Mouse (Mus musculus) urinary bladder, adult 2 months (tissue): ENCODE measurements around the gene Tmcc3. TPM values are rescaled to one million over a fixed set of nuclear protein-coding genes. Genes with fewer than 3 reads are reported as not detected.

Source experiments
- DNase-seq: peaks from one replicate; pipeline ENCODE4 v3.0.0; 2022; ENCODE audit warnings: low spot score
- polyA plus RNA-seq: library from polyadenylated mRNA; depleted of rRNA; stranded (reverse); fragments of >200 nt; gene quantifications from 2 replicates; pipeline ENCODE4 v1.2.3, GENCODE M21; 2012

Tmcc3 gene
- polyA plus RNA-seq, 1 experiment = 18.3 TPM

DNA sequence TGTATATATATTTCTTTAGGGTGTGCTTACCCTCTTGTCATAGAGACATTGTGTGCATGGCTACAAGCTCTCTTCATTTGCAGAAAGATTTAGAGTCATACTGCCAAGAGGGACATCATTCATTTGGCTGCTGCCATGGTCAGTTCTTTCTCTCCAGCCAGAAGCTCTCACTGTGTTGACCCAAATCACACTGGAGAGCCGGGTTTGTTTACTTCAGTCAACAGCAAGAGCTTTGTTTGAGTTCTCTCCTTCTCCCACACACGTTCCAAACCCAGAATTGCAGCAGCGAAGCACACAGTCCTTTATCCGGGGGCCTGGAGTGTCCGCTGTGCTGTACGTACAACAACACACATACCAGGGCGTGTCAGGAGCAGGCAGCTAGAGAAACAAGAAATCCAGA lies 154.6 kb downstream of the Tmcc3 start:
- DNase-seq = no peak

DNA sequence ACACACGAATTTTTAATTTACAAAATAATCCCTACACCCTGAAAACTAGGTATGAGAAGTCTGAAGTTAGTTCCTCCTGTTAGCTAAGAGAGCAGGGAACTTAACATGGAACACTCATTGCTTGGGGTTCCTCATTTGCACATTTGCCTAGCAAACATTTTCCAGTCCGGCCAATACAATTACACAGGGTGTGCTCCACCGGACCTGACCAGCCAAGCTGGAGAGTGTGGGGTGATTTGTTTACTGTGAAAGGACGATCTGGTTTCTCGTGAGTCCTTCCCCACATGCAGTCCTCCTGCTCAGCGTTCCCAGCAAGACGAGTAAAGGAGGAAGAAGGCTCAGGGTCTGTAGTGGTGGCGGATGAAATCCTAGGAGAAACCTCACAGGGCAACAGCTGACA lies 159.7 kb downstream of the Tmcc3 start:
- no peak for DNase-seq

DNA sequence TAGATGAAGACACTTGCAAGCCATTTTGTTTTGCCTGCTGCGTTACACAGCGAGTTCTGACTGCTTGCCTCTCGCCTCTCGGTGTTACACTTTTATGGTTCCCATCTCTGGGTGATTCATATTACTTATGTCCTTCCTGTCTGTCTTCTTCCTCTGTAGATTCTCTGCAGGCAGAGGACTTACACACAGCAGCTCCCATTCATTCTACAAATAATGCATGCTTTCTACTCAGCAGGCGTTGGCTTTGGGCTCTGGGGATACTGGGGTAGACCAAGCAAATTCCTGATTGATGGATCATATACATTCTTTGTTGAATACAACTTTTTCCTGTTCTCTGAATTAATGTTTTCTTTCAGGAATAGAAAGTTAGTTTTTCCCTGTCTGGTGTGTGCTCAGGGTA lies 161.8 kb downstream of the Tmcc3 start:
- DNase-seq = no peak

DNA sequence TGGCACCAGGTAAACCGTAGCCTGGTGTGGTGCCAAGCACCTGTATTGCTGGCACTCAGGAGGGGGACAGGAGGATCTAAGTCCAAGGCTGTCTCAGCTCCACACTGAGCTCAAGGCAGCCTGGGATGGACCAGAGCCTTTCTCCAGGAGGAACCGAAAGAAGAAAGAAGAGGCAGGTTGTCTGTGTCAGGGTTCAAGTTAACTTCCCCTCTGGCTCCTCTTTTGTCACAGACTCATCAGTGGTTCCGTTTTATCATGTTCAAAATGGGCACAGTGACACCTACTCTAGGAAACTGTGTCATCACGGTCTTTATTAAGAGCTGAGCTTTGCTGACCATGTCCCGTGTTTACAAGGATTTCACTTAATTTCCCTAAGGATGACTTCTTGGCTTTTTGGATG lies 162.4 kb downstream of the Tmcc3 start:
- DNase-seq = no peak

DNA sequence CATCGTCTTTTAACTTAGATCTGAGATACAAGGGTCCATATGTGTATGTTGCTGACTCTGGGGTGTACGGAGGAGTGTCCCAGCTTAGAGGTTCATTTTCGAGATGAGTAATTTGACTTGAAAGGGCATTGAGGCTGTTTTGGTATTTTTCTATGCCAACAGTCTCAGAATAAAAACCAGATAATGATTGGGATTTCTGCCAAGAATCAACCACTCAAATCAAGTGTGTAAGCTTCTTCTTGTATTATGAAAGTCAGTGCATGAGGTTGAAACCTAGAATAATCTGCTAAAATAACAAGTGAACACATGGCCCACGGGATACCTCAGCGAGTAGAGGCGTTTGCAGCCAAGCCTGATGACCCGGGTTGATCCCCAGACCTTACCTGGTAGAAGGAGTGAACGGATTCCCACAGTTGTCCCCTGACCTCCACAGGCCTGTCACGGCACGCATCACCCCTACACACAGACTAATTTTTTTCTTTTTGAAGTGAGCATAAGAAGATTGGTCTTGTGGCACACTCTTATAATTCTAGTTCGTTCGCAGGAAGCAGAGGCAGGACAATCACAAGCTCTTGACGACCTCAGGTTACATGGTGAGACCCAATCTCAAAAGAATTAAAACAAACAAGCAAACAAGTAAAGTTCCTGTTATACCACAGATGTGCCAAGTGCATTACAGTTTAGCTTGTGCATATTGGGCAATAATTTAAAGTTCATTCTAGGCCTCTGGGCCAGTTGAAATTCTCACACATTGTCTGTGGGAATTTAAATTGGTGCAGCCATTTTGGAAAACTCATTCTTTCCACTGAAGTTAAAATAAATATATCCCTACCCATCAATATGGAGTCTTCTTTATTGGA lies 165.8 kb downstream of the Tmcc3 start:
- no peak for DNase-seq

DNA sequence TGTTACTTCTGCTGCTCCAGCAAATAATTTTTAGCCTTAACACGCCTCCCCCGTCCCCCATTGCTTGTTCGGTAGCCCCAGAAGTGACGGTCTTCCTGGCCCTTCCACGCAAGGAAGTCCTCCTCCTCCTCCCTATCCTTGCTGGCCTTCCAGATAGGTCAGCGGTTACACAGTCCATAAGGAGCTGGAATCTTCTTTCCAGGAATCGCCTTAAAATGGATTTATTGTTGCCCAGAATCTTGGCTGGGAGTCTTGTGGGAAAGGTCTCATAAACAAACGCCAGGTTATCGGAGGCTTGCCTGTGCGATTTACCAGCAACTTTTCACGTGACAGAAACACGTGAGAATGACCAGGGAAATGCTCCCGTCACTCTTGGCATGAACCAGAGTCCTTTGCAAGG lies 167.9 kb downstream of the Tmcc3 start:
- no peak for DNase-seq

DNA sequence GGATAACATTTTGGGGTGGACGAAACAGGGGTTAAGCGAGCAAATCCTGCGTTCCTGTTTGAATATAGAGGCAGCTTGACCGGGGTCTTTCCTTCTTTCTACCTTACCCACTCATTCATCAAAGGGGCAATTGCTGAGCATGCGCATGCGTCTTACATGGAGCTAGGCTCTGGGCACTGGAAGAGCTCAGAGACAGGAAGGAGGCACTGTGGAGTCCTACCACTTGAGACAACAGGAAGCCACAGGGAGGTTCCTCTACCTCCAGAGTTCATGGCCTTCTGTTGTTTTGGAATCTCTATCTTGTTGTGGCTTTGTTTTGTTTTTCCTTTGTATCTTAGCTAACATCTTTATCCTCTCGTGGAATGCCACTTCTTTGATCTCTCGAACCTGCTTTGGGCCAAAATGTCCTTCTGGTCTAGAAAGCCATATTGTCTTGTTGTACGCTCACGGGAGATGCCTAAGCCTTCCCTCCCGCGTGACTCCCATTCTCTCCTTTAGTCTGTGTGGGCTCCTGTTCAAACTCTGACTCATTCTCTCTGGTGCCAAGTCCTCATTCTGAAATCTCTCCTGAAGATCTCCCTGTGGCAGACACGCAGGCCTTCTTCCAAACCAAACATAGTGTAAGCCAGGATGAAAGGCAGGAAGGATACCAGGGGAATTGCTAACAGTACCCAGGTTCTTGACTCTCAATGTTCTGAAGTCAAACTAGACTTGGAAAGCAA lies 168.8 kb downstream of the Tmcc3 start:
- no peak for DNase-seq

DNA sequence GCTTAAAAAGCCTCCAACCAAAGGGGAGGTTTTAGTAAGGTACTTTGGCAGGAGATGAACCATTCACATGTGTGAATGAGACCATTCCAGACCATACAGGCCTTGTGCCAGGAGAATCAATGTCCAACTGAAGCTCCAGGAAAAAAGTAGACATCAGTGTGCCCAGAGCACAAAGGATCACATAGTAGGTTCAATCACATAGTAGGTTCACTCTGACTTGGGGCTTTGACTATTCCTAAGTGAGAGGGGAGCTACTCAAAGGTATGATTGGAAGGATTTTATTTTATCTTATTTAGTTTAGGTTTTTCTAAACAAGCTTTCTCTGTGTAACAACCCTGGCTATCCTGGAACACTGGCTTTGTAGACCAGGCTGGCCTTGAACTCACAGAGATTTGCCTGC lies 169.9 kb downstream of the Tmcc3 start:
- no peak for DNase-seq

DNA sequence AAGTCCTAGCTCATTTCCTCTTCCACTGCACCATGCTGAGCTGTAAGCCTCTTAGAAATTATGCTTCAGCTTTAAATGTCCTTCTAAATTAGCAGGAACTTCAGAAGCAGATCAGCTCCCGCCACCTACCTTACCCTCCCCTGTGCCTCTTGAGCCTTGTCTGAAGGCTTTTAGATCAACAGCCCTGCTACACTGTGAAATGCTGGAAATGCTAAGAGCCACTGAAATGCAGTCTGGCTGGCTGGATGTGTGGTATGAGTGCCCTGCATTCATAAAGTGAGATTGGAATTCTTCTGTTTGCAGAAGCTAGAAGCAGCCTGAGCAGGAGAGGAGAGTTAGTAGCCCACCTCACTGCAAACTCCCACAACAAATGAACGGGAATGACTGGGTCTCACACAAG lies 174.4 kb downstream of the Tmcc3 start:
- DNase-seq = no peak

DNA sequence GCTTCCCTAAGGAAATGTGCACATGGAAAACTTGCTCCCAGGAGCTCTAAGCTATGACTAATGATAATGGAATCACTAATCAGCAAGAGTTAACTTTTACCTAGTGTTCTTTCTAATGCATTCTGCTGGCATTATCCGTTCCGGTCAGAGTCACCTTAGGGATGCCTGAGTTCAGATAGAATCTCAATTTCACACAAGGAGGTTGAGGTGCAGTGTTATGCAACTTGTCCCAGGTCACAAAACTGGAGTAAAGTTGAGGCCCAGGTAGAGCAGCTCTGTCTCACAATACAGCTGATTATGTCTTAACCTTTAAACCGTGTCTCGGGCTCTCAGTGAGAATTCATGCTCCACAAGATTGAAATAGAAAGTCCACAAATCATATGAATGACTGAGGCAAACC lies 177.8 kb downstream of the Tmcc3 start:
- DNase-seq = no peak

DNA sequence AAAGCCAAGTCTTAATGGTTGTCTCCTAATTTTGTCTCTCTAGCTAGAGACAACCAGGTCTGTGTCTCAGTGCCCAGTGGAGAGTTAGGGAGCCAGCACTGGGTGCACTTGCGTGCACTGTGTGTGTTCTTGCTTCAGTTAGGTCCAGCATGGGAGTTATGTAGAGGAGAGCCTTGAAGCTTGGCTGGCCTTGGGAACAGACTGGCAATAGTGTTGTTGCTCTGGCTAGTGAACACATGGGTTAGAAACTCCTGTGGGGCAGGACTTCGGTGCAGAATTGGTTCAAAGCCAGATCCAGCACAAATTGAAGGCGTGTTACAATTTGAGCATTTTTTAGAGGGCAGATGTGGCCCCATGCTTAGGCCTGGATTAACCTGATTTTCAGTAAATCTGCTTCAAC lies 179.3 kb downstream of the Tmcc3 start:
- no peak for DNase-seq

DNA sequence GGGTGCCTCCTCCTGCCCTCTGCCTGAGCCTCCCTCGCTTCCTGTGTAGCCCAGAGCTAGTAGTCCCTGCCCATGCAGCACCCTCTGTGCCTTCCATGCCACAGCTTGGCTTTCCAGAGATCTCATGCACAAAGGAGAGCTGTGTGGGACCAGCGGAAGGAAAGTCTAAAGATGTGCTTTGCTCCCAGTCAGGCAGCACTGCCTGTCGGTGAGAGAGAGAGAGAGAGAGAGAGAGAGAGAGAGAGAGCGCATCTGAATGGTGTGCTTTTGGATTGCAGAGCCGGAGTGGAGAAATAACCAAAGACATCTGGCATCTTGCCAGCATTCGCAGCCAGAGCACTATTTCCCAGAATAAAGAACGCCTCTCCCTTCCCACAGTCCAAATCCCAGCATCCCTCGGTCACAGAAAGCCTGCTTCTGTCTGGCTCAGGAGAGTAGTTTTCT lies 182.7 kb downstream of the Tmcc3 start:
- DNase-seq = no peak

DNA sequence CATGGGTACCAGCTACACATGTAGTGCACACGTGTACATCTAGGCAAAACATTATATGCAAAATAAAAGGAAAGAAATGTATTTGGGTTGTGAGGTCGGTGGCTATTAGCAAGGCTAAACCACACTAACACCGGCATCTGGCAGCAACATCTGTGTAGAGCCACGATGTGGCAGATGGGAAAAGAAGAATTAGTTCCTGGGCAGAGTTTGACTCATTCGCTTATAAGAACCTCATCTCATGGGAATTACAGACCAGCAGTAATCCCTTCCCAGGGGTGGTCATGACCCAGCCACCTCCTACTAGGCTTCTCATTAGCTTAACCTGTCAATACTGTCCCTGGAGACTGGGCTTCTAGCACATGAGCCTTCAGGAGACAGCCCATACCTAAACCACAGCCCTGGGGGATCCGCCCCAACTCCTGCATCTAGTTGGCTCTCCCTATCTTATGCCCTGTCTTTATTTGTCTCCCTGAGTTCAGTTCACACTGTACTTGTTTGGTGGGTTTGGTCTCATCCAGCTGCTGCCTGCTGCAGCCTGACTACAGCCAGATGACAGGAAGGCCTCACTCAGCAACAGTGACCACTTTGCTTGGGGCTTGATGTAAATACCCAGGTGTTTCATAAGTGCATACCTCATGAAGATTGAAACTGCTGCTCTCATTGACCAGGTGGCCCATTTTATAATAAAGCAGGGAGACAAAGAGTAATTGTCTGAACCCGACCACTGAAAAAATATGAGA lies 183.9 kb downstream of the Tmcc3 start:
- no peak for DNase-seq

DNA sequence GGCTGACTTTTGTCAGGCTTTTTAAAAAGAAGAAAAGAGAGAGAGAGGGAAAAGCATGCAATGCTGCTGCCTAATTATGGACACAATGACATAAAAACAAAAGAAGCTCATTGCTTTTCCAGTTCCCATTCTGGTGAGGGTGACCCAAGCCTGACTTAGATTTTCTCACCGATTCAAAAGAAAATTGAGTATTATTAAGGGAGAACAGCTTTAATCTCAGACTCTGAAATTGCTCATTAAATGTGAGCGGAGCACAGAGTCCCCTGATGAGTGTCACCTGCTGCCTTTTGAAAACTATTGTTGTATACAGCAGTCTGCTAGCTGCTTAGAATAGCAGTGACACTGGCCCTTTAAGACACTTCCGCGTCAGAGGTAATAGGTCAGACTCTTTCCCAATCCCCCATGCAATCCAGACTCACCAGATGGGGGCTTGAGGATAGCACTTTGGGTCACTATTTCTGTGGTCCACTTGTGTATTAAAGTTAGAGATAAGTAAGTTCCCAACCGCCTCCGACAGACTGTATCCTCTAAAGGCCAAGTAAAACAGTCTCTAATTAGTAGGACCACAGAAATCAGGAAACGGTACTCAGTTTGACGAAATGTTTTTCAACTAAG lies 185.2 kb downstream of the Tmcc3 start:
- no peak for DNase-seq

DNA sequence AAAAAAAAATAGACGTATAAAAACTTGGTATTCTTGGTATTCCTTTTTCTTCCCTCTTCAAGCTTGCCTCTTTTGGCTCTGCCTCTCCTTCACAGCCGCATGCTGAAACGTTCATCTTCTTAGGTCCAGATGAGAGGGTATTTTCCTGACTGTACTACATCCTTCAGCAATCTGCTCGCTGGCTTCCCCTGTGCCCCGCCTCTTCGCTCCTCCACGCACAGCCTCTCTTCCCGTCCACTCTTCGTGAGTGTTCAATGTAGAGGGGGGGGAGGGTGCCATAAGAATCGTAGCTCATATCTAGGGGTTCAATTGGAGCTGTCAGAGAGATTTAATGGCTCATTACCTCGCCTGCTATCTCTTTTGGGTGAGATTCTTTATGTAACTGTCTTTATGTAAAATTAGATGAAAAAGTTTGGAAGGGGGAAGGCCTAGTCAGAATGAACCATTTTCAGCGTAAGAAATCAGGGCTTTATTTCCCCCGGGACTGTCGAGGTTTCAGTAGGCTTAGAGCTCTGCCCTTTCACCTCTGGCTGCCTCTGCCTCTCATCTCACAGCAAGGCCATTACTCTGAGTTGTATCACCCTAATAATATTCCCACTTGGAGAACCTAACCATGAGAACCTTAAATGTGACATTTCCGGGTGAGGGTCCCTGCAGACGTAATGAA lies 188.6 kb downstream of the Tmcc3 start:
- DNase-seq = no peak

DNA sequence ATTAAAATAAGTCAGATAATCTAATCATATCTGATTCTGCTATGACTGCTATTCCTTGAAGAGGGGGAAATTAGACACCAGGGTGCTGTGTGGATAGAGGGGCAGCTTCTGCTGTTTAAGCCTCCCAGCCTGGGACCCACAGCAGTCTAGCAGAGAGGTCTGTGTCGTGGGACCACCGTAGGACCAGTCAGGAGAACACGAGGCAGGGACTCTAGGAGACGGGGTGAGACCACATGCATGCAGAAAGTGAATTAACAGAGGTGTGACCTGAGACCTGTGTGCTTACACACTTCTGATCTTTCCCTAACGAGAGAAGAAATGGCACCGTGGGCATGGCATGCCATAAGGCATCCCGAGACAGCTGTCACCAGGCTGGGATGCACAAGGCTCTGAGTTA lies 189.1 kb downstream of the Tmcc3 start:
- DNase-seq = no peak

DNA sequence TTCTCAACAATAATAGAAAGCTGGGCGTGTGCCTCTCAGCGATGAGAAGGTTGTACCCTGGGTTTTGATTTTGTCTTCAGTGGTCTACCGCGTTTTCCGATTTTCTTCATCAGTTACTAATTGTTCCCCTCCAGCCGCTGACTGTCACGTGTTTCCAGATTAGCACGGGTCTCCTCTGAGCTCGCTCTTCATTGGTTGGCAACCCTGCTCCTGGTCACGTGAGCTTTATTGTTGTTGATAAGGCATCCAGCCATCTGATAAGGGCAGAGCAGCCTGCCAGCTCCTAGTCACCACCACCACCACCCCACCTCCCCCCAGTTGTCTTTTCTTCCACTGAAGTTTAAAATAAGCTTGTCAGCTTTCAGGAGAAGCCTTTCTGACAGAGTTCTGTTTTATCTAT lies 190.0 kb downstream of the Tmcc3 start:
- no peak for DNase-seq

DNA sequence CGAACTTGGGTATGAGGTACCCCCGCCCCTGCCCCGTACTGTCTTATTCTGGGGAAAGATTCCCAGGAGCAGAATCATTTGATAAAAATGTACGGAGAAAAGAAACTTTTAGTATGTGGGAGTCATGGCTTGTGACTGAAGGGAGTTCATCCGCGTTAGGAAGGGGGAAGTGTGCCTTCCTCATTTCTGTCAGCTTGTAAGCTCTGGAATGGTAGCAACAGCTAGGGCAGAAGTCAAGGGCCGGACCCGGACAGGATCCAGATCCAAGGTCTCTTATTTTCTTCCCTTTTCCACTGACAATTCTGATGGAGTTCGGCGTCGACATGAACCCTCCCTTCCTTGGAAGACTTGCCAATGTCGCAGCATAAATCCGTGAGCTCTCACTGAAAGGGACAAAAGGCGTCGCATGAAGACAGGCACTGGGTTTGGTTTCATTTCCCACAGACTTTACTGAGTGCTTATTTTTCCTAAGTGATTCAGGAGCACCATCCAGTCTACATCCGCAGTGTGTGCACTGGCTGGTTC lies 193.6 kb downstream of the Tmcc3 start:
- no peak for DNase-seq

DNA sequence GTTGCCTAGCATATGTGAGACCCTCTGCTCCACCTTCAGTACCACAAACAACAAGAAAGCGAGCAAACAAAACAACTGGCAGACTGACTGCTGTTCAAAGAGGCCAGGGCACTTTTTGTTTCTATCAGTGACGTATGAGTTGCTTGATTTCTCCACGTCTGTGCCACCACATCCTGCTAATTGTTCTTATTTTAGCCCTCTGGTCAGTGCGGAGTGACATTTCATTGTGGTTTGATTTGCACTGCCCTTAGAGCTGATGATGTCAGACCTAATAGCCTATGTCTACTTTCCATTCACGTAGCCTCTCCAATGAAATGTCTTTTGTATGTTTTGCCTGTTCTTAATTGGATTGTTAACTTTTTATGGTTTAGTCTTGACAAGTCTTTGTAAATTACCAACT lies 197.1 kb downstream of the Tmcc3 start:
- no peak for DNase-seq

DNA sequence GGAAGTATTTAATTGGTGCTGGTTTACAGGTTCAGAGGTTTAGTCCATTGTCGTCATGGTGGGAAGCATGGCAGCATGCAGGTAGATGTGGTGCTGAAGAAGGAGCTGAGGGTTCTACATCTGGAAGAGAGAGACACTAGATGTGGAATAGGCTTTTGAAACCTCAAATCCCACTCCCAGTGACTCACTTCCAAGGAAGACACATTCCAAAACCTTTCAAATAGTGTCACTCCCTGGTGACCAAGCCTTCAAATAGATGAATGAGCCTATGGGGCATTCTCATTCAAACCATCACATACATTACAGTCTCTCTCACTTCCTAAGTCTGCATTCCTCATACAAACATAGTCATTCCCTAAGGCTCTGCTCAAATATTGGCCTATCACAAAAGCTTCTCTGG lies 201.0 kb downstream of the Tmcc3 start:
- DNase-seq = no peak

DNA sequence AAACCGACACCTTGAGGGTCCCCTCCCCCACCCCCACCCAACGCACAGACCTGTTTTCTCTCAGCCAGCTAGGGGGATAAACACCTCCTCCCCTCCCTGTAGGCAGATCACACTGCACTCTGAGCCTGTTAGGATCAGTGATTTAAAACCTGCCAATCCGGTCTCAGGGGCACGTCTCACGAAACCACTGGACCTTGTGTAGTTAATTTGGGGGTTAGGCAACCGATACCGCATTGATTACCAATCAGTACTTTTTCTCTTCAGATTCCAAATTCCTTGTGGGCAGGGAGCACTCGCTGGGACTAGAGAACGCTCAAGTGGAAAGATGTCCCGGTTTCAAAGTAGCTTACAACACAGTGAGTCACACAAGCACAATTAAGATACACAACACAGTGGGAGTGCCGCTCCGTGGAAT lies 202.3 kb downstream of the Tmcc3 start:
- no peak for DNase-seq
